Mouse (Mus musculus): Measurements from ENCODE around the gene Fam151b. TPM values are rescaled to one million over a fixed set of nuclear protein-coding genes. Genes with fewer than 3 reads are reported as not detected.

The Fam151b gene
- 1.2 and 1.3 TPM in 2 replicates for polyA plus RNA-seq (2021; fragmentation: Nextera tagmentation)
- long read RNA-seq, experiment 1, result 0 reads
- long read RNA-seq, experiment 2, result 0 reads

DNA sequence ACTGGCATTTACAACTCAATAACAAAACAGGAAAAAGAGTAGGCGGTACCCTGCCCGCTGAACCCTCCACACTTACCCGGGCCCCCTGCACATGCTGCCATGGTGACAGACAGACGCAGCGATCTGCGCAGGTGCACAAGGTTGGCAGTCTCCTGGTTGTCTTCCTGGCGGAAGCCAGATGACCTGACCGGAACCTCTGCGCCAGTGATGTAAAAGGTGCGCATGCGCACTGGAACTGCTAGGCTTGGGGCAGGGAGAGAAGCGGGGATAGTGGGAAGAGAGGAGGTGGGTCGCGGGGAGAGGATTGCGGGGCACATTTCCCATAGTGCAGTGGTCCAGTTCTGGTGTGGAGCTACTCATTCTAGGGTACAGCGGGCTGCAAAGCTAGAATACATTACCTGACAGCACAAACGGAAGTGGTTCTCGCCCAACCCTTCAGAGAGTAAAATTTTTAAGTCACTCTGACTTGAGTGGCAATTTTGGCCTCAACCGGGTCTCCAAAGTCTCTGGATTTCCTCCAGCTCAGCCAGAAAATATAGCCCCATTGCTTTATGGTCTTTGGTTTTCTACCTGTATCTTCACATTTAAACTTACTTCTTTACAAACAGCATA, at the start of gene Fam151b:
TSS of gene Fam151b (minus strand) at position 164 of the 612 bp plus-strand sequence.

DNA sequence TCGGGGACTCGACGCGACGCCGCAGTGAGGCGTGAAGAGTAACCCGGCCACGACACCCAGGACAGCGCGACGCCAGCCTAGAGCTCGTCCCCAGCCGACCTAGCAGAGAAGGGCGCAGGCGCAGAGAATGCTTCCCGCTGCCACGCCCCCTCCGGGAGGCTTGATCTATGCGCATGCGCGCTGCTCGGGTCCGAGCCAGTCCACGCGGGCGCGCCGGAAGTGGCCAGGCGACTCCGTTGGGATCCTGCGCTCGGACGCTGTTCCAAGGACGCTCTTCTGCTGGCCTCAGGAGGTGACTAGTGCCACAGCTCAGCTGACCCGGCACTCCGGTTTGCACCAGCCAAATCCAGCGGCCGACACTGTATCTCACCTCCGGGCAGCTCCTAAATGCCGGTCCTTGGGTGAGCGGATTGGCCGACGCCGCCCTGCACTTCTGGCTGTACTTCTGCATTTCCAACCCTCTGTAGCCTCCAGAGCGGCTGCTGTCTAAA, 47.0 kb upstream of the Fam151b start, which contains the start of gene Zfyve16:
TSS of gene Zfyve16 (minus strand) at position 148 of the 491 bp plus-strand sequence.

DNA sequence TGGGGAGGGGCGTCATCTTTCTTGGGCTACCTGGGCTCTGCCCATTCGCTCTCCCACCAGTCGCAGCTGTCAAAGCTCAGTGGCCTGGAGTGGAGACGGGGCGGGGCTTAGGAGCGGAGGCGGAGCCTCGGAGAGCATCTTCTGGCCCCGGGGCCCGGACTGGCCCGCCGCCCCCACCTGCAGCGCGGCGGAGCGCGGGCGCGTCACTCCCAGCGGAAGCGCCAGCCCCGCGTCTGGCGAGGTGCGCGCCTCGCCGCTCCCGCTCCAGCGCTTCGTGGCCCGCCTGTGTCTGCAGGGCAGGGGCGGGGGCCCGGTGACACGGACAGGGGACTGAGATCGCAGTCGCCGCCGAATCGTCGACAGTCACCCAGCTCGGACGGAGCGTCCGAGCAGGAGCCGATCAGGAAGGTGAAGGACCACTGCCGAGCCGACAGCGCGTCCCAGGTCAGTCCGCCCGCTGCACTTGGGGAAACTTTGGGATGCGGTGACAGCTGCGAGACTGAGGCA, 58.0 kb downstream of the Fam151b start, which contains the start of gene Ankrd34b:
TSS of gene Ankrd34b (plus strand) at position 139 of the 507 bp plus-strand sequence.

Other genes starting within 250 kb of the Fam151b start
- gene Gm20379, start 178.0 kb downstream of the Fam151b start, polyA plus RNA-seq (2021; fragmentation: Nextera tagmentation), result not detected in 2 replicates
- 1.7 and 2.7 TPM in 2 replicates for gene Dhfr, start 129.3 kb downstream of the Fam151b start, polyA plus RNA-seq (2021; fragmentation: Nextera tagmentation)
- 9.2 and 10.3 TPM in 2 replicates for gene Msh3, start 129.0 kb downstream of the Fam151b start, polyA plus RNA-seq (2021; fragmentation: Nextera tagmentation)
- 8.2 and 11.2 TPM in 2 replicates for gene Ankrd34b, start 58.1 kb downstream of the Fam151b start, polyA plus RNA-seq (2021; fragmentation: Nextera tagmentation)
- gene Zfyve16, start 46.9 kb upstream of the Fam151b start, polyA plus RNA-seq (2021; fragmentation: Nextera tagmentation), result 1.3 and 2.8 TPM in 2 replicates
- gene Spz1, start 92.2 kb upstream of the Fam151b start, polyA plus RNA-seq (2021; fragmentation: Nextera tagmentation), result not detected in 2 replicates
- 10.4 and 12.3 TPM in 2 replicates for gene Serinc5, start 127.1 kb upstream of the Fam151b start, polyA plus RNA-seq (2021; fragmentation: Nextera tagmentation)